In genomic region chr11:105541366-105541765, GRCm38 (mm10) we compare ENCODE assay signal across 20 mouse cellular contexts. TPM values are rescaled to one million over a fixed set of nuclear protein-coding genes. Genes with fewer than 3 reads are reported as not detected.
A peak's percentile ranks its signal among the peaks of the same experiment; 100 is the strongest.
DNase-seq lines count a peak whose midpoint lies in the region; ATAC-seq lines count a peak whose summit lies in the region.
"Had no signal": no experiment of that assay in that cellular context is flagged by ENCODE, and none has a peak within 500 bp of the region (broad histone marks: within the 10 kb centered on the region; RNA-seq: fewer than 3 reads in every experiment).

No protein-coding gene starts in this region.

- ATAC-seq in frontal cortex, adult (ENCODE audit: low TSS enrichment), result peak; percentile 31; the same call in 1 of the 2 replicates
- ATAC-seq: activated CD4-positive, CD25-positive, alpha-beta regulatory T cell, adult 4 months; CD4-positive, CD25-positive, alpha-beta regulatory T cell, adult 4 months; Patski had no signal

- no peak for DNase-seq in frontal cortex, postnatal 25 days (ENCODE audit: low spot score in 2 of 2)
- peak; percentile 74 for DNase-seq in fat pad, adult 2 months (ENCODE audit: extremely low read depth, low read depth, low spot score)
- peak; percentile 64 for DNase-seq in gonadal fat pad, adult 2 months (ENCODE audit: low read depth)
- DNase-seq in adrenal gland, postnatal 25 days, result no peak
- no peak for DNase-seq in B cell, adult 2 months
- DNase-seq: adrenal gland, adult 2 months; adrenal gland, adult 8-10 months; adrenal gland, postnatal 10 days; adrenal gland, postnatal 14 days; adrenal gland, postnatal 36 days; cerebellum, adult 11 months; cerebellum, adult 11-12 months; cerebellum, adult 18-20 months; cerebellum, adult 2 months; cerebellum, adult 8-10 months had no signal

RNA-seq across cellular contexts. Expression of gene Tanc2, which starts 48.4 kb away (rescaled TPM):
- polyA plus RNA-seq in gonadal fat pad, adult 2 months (2012; rRNA removed), result 15.2 and 18.8 TPM in 2 replicates
- total RNA-seq in adrenal gland, postnatal 25 days (2021), result 11.0 and 22.7 TPM in 2 replicates
- polyA plus RNA-seq: G1E had no signal

Comparison
In these comparisons a context has a peak if more than half of its experiments do, and no peak if none do; other contexts are left out.
1. DNase-seq: peak in fat pad, adult 2 months (single experiment) and gonadal fat pad, adult 2 months (single experiment); none in frontal cortex, postnatal 25 days (0 of 2), adrenal gland, postnatal 25 days (single experiment) and B cell, adult 2 months (0 of 2).